Mouse (Mus musculus) testis, adult 2 months (tissue): Measurements from ENCODE around the gene Fam241b.

ENCODE experiments used
- CTCF ChIP-seq: fragments of 200-500 bp; IDR thresholded peaks from 2 replicates; pipeline ENCODE4 v1.5.1; 2012; ENCODE audit warnings: low read depth, mild to moderate bottlenecking, inconsistent platforms, low read length, moderate library complexity; ENCODE audit not compliant: control insufficient read depth, insufficient read depth, insufficient replicate concordance
- POLR2A ChIP-seq: fragments of 200-500 bp; IDR thresholded peaks from 2 replicates; pipeline ENCODE4 v1.6.1; 2012; ENCODE audit warnings: low read depth, mild to moderate bottlenecking, inconsistent platforms, low read length, moderate library complexity; ENCODE audit not compliant: control insufficient read depth

GRCm38 (mm10) chr10:62058508-62059375 lies 85.0 kb downstream of the Fam241b start:
- TF ChIP-seq POLR2A (no peak), CTCF (no peak)
